Mouse (Mus musculus): ENCODE measurements around the gene Pdcd4. TPM values are rescaled to one million over a fixed set of nuclear protein-coding genes. Genes with fewer than 3 reads are reported as not detected.

Pdcd4 gene
- total and polyA plus RNA-seq, 2 experiments from 2014 or later, result 19.5 to 96.7 TPM

DNA sequence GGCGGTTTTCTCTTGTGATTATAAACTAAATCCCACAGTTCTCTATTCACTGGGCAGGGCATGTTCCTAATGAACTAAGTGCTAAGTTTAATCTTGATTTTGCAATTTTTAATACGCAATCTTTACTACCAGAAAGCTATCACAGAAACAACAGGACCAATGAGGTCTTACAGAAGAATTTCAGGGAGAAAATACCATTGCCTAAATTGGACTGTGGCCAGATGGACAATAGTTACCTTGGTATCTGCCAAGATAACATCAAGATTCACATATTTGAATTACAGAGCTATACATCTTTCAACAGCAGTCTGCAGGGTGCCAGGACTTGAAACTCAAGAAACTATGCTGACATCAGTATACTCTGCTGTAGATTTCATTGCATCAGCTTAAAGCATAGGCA is 50.3 kb downstream of the Pdcd4 start:
- H3K27me3 ChIP-seq (ENCODE audit: insufficient read depth, low read length), result no peaks in the 10 kb centered on the region
- WGBS, result 97% methylated on average over 2 of the region's 2 CpGs
- no peak overlapping the region for H3K4me3 ChIP-seq (ENCODE audit: low read depth, low read length)
- peaks cover 6% of the 10 kb centered on the region; the same call in 1 of the 2 replicates for H3K4me1 ChIP-seq (ENCODE audit: insufficient read depth, low read length)
- DNase-seq (ENCODE audit: low spot score) (no peak), ATAC-seq (ENCODE audit: low FRiP score) (no peak)
- no peak overlapping the region for H3K4me2 ChIP-seq (ENCODE audit: low read depth, low read length, poor library complexity, severe bottlenecking)
- no peak overlapping the region for H3K27ac ChIP-seq (ENCODE audit: low read depth, low read length)
- H3K9me3 ChIP-seq (ENCODE audit: low read length), result no peaks in the 10 kb centered on the region
- no peaks in the 10 kb centered on the region for H3K36me3 ChIP-seq (ENCODE audit: insufficient read depth, low read length)
- no peak for TF ChIP-seq CTCF (IDR thresholded peaks at IDR 0.05)
- H3K9ac ChIP-seq (replicated peaks; ENCODE audit: low read length, poor library complexity, severe bottlenecking), result no peak overlapping the region

DNA sequence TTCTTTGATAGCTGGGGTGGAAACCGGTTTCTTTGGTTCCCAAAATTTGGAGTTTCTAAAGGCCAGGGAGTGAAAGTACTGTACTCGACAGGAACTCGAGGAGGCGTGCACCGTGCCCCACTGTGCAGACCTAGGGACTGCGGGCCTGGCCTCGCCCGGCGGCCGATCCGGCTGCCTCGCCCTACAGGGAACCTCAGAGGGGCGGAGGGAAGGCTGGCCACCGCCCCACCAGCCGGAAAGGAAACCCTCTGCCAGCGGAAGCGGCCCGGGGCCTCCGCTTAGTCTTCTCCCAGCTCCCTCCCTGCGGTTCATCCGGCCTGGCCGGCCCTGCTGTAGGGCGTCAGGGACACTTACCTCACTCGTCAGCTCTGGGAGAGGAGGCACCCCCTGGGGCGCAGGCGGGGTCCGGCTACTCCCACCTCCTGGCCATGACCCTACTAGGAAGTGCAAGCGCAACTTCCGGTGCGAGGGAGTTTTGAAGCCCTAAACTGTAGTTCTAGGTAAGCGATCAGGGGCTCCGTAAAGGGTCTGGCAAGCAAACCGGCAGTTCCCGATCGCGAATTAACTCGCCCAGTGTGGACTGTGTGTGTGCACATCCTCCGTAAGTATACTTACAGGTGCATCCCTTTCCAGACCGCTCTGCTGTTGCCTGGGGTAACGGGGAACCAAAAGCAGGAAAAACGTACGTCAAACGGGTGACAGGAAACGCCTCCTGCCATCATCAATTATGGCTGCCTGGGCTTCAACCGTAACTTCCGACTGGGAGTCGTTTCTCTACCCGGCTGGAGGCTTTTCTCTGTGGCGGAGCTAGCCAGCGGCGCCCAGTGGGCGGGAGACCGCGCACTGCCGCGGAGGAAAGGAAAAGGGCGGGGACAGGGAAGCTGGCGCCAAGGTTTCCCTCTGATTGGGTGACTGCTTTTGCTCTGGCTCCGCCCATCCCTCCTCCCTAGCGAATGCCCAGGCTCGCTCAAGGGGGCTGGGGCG is 52.1 kb downstream of the Pdcd4 start, which contains the start of the genes Shoc2 and Bbip1:
Gene Shoc2 (plus strand): TSS at position 505 of the 984 bp plus-strand sequence.
Gene Bbip1 (minus strand): TSS at position 826 of the 984 bp plus-strand sequence.
- peak; percentile 98 for ATAC-seq (ENCODE audit: low FRiP score)
- peak; percentile 100 for DNase-seq (ENCODE audit: low spot score)
- under 1% methylated on average over 50 of the region's 62 CpGs for WGBS
- H3K9ac ChIP-seq (replicated peaks; ENCODE audit: low read length, poor library complexity, severe bottlenecking), result peak within 1 kb of the TSS; percentile 87
- no peaks in the 10 kb centered on the region for H3K9me3 ChIP-seq (ENCODE audit: low read length)
- peaks cover 6% of the 10 kb centered on the region; the same call in 1 of the 2 replicates for H3K4me1 ChIP-seq (ENCODE audit: insufficient read depth, low read length)
- no peaks in the 10 kb centered on the region for H3K36me3 ChIP-seq (ENCODE audit: insufficient read depth, low read length)
- H3K4me2 ChIP-seq (ENCODE audit: low read depth, low read length, poor library complexity, severe bottlenecking), result peak within 1 kb of the TSS; percentile 57
- H3K4me3 ChIP-seq (ENCODE audit: low read depth, low read length), result peak within 1 kb of the TSS; percentile 76
- H3K27me3 ChIP-seq (ENCODE audit: insufficient read depth, low read length), result no peaks in the 10 kb centered on the region
- peak within 1 kb of the TSS; percentile 86 for H3K27ac ChIP-seq (ENCODE audit: low read depth, low read length)
- peak; percentile 51 for TF ChIP-seq CTCF (IDR thresholded peaks at IDR 0.05)

DNA sequence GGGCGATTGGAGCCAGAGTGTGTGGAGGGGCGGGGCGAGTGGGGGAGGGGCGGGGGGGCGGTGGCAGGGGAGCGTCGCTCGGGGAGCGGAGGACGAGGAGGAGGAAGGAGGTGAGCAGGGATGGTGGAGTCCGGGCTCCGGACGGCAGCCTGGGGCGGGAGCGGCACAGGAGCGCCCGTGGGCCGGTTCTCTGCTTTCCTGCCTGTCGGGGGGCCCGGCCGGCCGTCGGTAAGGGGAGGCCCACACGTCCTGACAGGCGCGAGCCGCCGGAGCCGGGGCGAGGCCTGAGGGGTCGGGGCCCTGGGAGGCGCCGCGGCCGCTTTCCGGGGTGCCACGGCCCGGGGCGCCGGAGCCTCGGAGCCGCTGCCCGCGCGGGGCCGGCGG is 52.7 kb downstream of the Pdcd4 start:
- ATAC-seq (ENCODE audit: low FRiP score) (peak; percentile 65), DNase-seq (ENCODE audit: low spot score) (no peak)
- Histone ChIP-seq H3K27me3 (ENCODE audit: insufficient read depth, low read length) (no peaks in the 10 kb centered on the region), H3K4me1 (ENCODE audit: insufficient read depth, low read length) (peaks cover 6% of the 10 kb centered on the region; the same call in 1 of the 2 replicates), H3K36me3 (ENCODE audit: insufficient read depth, low read length) (no peaks in the 10 kb centered on the region), H3K9me3 (ENCODE audit: low read length) (no peaks in the 10 kb centered on the region), H3K9ac (replicated peaks; ENCODE audit: low read length, poor library complexity, severe bottlenecking) (peak overlapping the region; percentile 87), H3K4me3 (ENCODE audit: low read depth, low read length) (peak overlapping the region; percentile 76), H3K27ac (ENCODE audit: low read depth, low read length) (peak overlapping the region; percentile 86), H3K4me2 (ENCODE audit: low read depth, low read length, poor library complexity, severe bottlenecking) (peak overlapping the region; percentile 53)
- TF ChIP-seq CTCF (IDR thresholded peaks at IDR 0.05), result no peak
- WGBS, result 1% methylated on average over 24 of the region's 47 CpGs

DNA sequence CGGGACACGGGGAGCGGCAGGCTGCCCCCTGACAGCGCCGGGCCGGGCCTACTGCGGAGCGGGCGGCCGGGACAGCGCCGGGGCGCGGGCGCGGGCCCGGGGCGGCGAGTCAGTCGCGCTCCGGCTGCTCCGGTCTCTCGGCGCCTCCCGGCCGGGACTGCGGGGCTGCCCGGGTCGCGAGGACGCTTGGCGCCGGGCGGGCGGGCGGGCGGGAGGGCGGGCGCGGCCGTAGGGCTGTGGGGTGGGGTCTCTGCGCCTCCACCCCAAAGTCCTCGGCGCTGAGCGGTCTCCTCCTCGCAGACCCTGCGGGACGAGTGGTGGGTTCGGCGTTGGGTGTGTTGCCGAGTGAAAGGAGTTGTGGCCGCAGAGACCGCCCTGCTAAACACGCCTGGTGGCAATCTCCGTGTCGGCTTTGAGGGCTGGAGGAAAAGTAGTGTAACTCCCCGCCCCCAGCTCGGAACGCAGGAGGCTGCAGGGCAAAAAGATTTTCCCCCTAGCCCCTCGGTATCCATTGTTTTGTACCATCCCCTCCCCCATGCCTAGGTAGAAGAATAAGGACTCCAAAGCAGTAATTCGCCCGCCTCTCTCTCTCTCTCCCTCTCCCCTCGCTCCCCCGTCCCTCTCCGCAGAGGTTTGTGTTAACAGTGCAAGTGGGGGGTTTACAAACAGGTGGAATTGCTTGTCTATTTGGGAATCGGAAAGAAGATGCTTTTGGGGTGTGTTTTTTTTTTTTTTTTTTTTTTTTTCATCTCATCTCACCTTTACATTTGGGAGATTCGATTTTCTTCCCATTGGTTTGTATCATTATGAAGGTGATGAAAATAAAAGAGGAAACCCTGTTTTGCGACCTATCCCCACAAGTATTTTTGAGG is 53.4 kb downstream of the Pdcd4 start:
- H3K9me3 ChIP-seq (ENCODE audit: low read length), result no peaks in the 10 kb centered on the region
- H3K27me3 ChIP-seq (ENCODE audit: insufficient read depth, low read length), result no peaks in the 10 kb centered on the region
- H3K9ac ChIP-seq (replicated peaks; ENCODE audit: low read length, poor library complexity, severe bottlenecking), result peak overlapping the region; percentile 87
- no peak; the same call in 1 of the 2 replicates for ATAC-seq (ENCODE audit: low FRiP score)
- 1% methylated on average over 37 of the region's 69 CpGs for WGBS
- peaks cover 6% of the 10 kb centered on the region; the same call in 1 of the 2 replicates for H3K4me1 ChIP-seq (ENCODE audit: insufficient read depth, low read length)
- peak overlapping the region; percentile 76 for H3K4me3 ChIP-seq (ENCODE audit: low read depth, low read length)
- H3K27ac ChIP-seq (ENCODE audit: low read depth, low read length), result peak overlapping the region; percentile 86
- DNase-seq (ENCODE audit: low spot score), result peak; percentile 47
- no peaks in the 10 kb centered on the region for H3K36me3 ChIP-seq (ENCODE audit: insufficient read depth, low read length)
- TF ChIP-seq CTCF (IDR thresholded peaks at IDR 0.05), result no peak
- peak overlapping the region; percentile 53 for H3K4me2 ChIP-seq (ENCODE audit: low read depth, low read length, poor library complexity, severe bottlenecking)

DNA sequence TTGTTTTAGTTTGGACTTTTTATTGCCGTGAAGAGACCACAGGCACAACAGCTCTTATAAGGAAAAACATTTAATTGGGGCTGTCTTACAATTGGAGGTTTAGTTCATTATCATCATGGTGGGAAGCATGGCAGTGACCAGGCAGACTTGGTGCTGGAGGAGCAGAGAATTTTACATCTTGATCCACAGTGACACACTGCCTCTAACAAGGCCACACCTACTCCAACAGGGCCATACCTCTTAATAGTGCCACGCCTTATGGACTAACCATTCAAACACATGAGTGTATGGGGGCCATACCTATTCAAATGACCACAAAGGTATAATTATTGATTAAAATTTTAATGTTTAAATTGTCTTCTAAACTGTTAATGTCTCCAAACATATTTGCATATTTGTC is 65.5 kb downstream of the Pdcd4 start:
- Histone ChIP-seq H3K9ac (replicated peaks; ENCODE audit: low read length, poor library complexity, severe bottlenecking) (no peak overlapping the region), H3K36me3 (ENCODE audit: insufficient read depth, low read length) (no peaks in the 10 kb centered on the region), H3K9me3 (ENCODE audit: low read length) (no peaks in the 10 kb centered on the region), H3K4me2 (ENCODE audit: low read depth, low read length, poor library complexity, severe bottlenecking) (no peak overlapping the region), H3K27me3 (ENCODE audit: insufficient read depth, low read length) (no peaks in the 10 kb centered on the region), H3K4me3 (ENCODE audit: low read depth, low read length) (no peak overlapping the region), H3K27ac (ENCODE audit: low read depth, low read length) (no peak overlapping the region), H3K4me1 (ENCODE audit: insufficient read depth, low read length) (no peaks in the 10 kb centered on the region)
- WGBS, result 96% methylated on average over 2 of the region's 2 CpGs
- TF ChIP-seq CTCF (IDR thresholded peaks at IDR 0.05), result no peak
- no peak for DNase-seq (ENCODE audit: low spot score)
- no peak for ATAC-seq (ENCODE audit: low FRiP score)

All from midbrain, postnatal 0 days (tissue).